Mouse (Mus musculus) neural tube, embryonic 12.5 days (tissue): ENCODE measurements around the gene Zhx3. TPM values are rescaled to one million over a fixed set of nuclear protein-coding genes. Genes with fewer than 3 reads are reported as not detected.

Experiments used
- ATAC-seq: fragments of 200-750 bp; cut with Nextera tagmentation; 2 replicates; pipeline ENCODE4 v1.8.0; 2017; ENCODE audit warnings: low read depth, mild to moderate bottlenecking, moderate TSS enrichment, moderate library complexity; ENCODE audit not compliant: low FRiP score
- H3K27ac ChIP-seq: fragments of 300-500 bp; sonication (generic); 2 replicates; pipeline ENCODE4 v1.5.1; 2016
- H3K27me3 ChIP-seq: fragments of 300-500 bp; sonication (generic); replicated peaks from 2 replicates; pipeline ENCODE4 v1.6.1; 2016; ENCODE audit warnings: mild to moderate bottlenecking
- H3K36me3 ChIP-seq: fragments of 300-500 bp; sonication (generic); 2 replicates; pipeline ENCODE4 v1.6.1; 2016; ENCODE audit warnings: mild to moderate bottlenecking
- H3K4me1 ChIP-seq: fragments of 300-500 bp; sonication (generic); 2 replicates; pipeline ENCODE4 v1.6.1; 2016
- H3K4me2 ChIP-seq: fragments of 300-500 bp; sonication (generic); replicated peaks from 2 replicates; pipeline ENCODE4 v1.6.1; 2016; ENCODE audit warnings: mild to moderate bottlenecking
- H3K4me3 ChIP-seq: fragments of 300-500 bp; sonication (generic); 2 replicates; pipeline ENCODE4 v1.5.1; 2016
- H3K9ac ChIP-seq: fragments of 300-500 bp; sonication (generic); 2 replicates; pipeline ENCODE4 v1.6.1; 2016; ENCODE audit warnings: mild to moderate bottlenecking
- H3K9me3 ChIP-seq: fragments of 300-500 bp; sonication (generic); 2 replicates; pipeline ENCODE4 v1.6.1; 2016; ENCODE audit warnings: mild to moderate bottlenecking
- WGBS: fragments of 180-500 bp; shearing (Covaris S2); methylation state at CpG from one replicate; pipeline ENCODE4 v1.1.7; 2016; 5-methylcytosine and 5-hydroxymethylcytosine counted together
- polyA plus RNA-seq: library from polyadenylated mRNA; unstranded; fragments of >200 nt; fragmentation: Nextera tagmentation; extraction: Ambion mirVana; gene quantifications from 2 replicates; pipeline ENCODE4 v1.2.1, GENCODE M21; 2016

Gene Zhx3
- polyA plus RNA-seq, 1 experiment from 2014 or later = 16.2 TPM

DNA sequence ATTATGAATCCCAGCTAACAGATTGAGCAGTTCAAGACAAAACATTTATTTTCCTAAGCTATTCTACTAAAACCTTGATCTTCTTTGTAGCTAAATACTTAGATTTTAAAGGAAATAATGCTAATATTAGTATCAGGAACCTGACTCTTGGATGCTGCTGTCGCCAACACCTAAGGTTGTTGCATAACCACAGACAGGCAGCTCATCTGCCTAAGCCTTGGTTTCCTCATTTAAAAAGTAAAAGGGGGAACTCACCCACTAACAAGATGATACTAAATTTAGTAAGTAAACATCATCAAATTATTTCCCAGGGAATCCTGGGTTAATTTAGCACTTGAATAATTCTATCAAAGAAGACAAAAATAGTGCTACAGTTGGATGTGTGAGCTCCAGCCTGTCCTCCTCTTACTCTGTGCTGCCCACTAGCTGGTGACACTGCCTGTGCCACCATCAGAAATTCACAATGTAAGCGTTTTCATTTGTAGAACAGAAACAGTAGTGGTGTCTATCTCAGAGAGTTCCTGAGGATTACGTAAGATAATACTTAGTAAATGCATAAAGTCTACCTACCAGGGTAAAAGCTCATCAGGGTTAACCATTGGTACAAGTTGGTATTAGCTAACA, 23.1 kb downstream of the Zhx3 start:
- no peak for ATAC-seq
- Histone ChIP-seq H3K27ac (no peak overlapping the region), H3K27me3 (no peaks in the 10 kb centered on the region), H3K9ac (no peak overlapping the region), H3K4me3 (no peak overlapping the region), H3K9me3 (no peaks in the 10 kb centered on the region), H3K4me2 (no peak overlapping the region), H3K36me3 (no peaks in the 10 kb centered on the region), H3K4me1 (no peaks in the 10 kb centered on the region)
- WGBS = 83% methylated on average over 3 of the region's 3 CpGs

DNA sequence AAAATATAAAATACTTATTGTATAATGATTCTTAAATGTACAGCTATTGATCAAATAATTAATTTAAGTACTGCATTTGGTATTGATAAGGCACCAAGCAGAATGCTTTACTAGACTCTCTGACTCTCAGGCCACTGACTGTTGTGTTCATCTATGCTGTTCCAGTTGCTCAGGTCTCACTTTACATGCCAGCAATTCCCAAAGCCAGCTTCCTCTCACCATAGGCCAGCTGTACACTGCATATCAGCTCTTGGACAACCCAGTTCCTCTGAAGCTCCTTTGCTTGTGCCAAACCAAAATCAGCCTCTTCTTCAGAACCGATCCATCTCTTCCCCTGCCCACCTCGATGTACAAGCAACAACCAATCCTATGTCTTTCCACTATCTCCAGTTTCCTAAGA, 24.6 kb downstream of the Zhx3 start:
- no peak overlapping the region for H3K27ac ChIP-seq
- H3K36me3 ChIP-seq = no peaks in the 10 kb centered on the region
- no peaks in the 10 kb centered on the region for H3K4me1 ChIP-seq
- no peak for ATAC-seq
- no peaks in the 10 kb centered on the region for H3K27me3 ChIP-seq
- no peaks in the 10 kb centered on the region for H3K9me3 ChIP-seq
- no peak overlapping the region for H3K9ac ChIP-seq
- H3K4me3 ChIP-seq = no peak overlapping the region
- no peak overlapping the region for H3K4me2 ChIP-seq
- 90% methylated on average over 2 of the region's 2 CpGs for WGBS

DNA sequence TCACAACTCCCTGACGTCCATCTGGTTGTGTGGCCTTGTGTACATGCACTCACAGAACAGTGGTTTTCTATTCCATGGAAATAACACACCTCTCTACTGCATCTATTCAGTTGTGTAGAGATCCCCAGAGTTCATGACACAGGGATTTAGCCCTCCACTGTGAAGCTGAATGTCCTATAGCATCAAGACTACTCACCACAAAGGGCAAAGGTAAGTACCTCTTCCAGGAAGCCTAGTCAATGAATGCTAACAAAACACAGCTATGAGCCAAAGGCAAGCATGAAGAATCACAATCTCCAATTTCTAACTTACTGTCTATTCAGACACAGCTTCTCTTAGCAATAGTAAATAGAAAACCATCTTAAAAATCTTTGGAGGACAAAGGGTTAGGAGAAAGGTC, 25.1 kb downstream of the Zhx3 start:
- H3K36me3 ChIP-seq = no peaks in the 10 kb centered on the region
- H3K4me3 ChIP-seq = no peak overlapping the region
- H3K4me1 ChIP-seq = no peaks in the 10 kb centered on the region
- WGBS = 74% methylated on average over 1 of the region's 1 CpGs
- H3K27me3 ChIP-seq = no peaks in the 10 kb centered on the region
- no peaks in the 10 kb centered on the region for H3K9me3 ChIP-seq
- no peak overlapping the region for H3K27ac ChIP-seq
- no peak overlapping the region for H3K9ac ChIP-seq
- no peak overlapping the region for H3K4me2 ChIP-seq
- ATAC-seq = no peak

DNA sequence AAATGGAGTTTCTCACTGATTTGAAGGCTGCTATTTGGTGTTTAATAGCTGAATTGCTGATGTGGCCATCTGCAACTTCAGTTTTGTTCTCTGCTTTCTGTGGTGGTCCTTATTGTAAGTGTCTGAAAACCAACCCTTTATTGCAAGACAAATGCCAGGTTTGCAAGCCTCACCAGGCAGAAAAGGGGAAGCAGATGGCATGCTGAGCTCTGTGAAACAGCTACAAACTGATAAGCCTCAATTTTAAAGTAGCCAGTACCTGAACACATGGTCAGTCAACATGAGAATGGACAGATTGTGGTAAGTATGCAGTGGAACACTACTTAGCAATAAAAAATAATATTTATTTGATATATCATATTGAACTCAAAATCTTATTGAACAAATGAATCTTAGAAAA, 32.0 kb downstream of the Zhx3 start:
- no peak for ATAC-seq
- Histone ChIP-seq H3K4me1 (no peaks in the 10 kb centered on the region), H3K27me3 (no peaks in the 10 kb centered on the region), H3K9me3 (no peaks in the 10 kb centered on the region), H3K4me3 (no peak overlapping the region), H3K27ac (no peak overlapping the region), H3K36me3 (no peaks in the 10 kb centered on the region), H3K4me2 (no peak overlapping the region), H3K9ac (no peak overlapping the region)

DNA sequence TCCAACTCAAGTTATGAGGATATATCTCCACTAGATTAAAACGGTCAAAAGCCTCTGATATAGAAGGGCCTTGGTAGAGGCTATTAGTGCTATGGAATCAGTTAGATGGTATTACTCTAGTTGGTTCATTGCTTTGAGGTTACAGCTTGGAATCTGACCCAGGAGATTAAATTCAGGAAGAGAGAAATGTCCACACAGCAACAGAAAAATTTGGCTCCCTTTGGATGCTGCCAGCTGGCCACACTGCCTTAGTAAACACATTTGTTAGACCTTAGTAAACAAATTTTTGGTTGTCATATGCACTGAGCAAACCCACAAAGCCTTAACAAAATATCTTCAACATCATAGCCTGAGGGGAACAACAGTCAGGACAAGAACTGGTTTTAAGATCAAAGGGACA, 62.0 kb downstream of the Zhx3 start:
- Histone ChIP-seq H3K4me2 (no peak overlapping the region), H3K4me1 (no peaks in the 10 kb centered on the region), H3K9me3 (no peaks in the 10 kb centered on the region), H3K4me3 (no peak overlapping the region), H3K9ac (no peak overlapping the region), H3K27me3 (no peaks in the 10 kb centered on the region), H3K36me3 (peaks cover 4% of the 10 kb centered on the region), H3K27ac (no peak overlapping the region)
- no peak for ATAC-seq
- 81% methylated on average over 1 of the region's 1 CpGs for WGBS

DNA sequence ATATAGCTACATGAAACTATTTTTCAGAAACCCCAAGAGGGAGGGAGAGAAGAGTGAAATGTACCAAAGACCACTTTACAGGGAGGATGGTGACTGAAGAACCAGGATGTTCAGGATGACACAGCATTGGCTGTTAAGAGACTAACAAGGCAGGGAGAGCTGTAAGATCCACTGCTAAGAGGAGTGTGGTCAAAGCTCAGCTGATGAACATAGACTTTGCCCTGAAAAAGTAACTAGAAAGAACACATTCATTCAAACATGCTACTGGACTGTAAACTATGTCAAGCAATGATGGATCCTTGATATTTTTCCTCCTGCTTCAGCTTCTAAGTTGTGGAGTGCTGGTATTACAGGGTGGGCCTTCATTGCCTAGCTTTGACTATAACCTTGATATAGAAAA, 62.4 kb downstream of the Zhx3 start:
- Histone ChIP-seq H3K27me3 (no peaks in the 10 kb centered on the region), H3K4me3 (no peak overlapping the region), H3K9me3 (no peaks in the 10 kb centered on the region), H3K4me1 (no peaks in the 10 kb centered on the region), H3K27ac (no peak overlapping the region), H3K9ac (no peak overlapping the region), H3K36me3 (peaks cover 3% of the 10 kb centered on the region), H3K4me2 (no peak overlapping the region)
- ATAC-seq = no peak

DNA sequence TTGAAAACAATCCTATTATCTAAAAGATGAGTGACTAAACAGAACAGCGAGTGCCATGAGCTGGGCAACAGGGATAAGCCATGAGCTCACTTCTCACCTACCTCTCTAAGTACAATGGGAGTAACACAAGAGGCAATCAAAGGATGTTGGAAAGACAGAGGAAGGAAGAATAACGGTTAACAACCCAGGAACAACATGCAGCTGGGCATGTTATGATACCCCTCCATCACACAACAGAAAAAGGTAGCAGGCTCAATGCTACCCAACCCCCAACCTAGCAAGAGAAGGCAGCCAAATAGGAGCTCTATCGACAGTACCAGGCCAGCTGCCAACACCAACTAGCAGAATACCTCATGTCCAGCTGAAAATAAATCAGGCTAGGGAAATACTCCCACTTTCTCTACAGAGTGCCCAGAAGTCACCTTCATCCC, 66.7 kb downstream of the Zhx3 start:
- no peak for ATAC-seq
- H3K4me3 ChIP-seq = no peak overlapping the region
- no peak overlapping the region for H3K27ac ChIP-seq
- H3K4me1 ChIP-seq = 0 out of 2 replicates have a peak, but pooled peaks cover 5% of the 10 kb centered on the region
- no peaks in the 10 kb centered on the region for H3K9me3 ChIP-seq
- no peak overlapping the region for H3K9ac ChIP-seq
- H3K36me3 ChIP-seq = no peaks in the 10 kb centered on the region
- H3K27me3 ChIP-seq = no peaks in the 10 kb centered on the region
- 28% methylated on average over 3 of the region's 3 CpGs for WGBS
- no peak overlapping the region for H3K4me2 ChIP-seq

DNA sequence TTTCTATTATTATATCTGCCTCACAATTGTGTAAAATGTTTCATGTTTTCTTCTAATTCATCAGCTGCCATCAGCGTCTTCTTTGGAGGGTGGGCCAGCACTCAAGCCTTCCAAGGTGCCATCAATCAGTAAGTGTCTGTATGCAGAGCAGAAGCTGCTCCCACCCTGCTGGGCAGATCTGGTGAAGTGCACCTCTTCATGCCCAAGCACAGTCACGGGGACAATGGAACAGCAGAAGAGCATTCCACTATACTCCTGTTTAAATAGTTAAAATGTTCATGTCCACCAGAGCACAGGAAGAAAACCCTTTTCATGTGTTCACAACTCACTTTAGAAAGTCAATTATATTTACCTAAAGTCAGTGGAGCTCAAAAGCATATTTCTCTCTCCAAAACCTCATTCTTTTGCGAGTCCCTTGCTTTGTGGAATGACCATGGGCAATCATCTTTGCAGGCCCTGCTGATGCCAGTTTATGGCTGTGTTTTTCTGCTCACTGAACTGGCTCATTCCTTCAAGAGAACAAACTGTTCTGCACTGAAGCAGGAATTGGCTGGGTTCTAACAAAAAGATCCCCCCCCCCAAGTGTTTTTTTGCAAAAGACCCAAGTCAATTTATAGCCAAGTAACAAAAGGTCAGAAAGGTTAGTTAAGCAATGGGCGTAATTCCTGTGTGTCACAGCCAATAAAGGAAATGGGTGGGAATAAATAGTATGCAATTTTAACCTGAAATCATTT, 67.8 kb downstream of the Zhx3 start:
- no peaks in the 10 kb centered on the region for H3K27me3 ChIP-seq
- H3K4me2 ChIP-seq = no peak overlapping the region
- H3K4me1 ChIP-seq = 0 out of 2 replicates have a peak, but pooled peaks cover 5% of the 10 kb centered on the region
- WGBS = 10% methylated on average over 4 of the region's 4 CpGs
- no peaks in the 10 kb centered on the region for H3K36me3 ChIP-seq
- H3K9me3 ChIP-seq = no peaks in the 10 kb centered on the region
- H3K4me3 ChIP-seq = no peak overlapping the region
- no peak overlapping the region for H3K27ac ChIP-seq
- no peak for ATAC-seq
- H3K9ac ChIP-seq = no peak overlapping the region

DNA sequence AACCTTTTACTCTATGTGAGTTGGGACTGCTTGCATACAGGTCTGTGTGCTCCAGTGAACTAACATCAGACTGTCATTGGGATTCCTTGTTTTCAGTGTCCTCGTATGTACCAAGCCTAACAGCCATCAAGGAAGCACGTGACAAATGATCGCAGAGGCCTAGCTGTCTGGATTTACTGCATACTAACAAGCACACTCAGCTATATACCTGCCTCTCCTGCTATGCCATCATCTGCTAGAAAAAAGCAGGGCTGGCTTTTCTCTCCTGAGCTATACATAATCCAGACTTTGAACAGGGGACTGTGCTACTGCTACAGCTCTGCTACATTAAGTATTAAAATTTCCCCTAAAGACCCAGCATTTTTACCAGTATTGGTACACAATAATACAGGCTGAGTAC, 70.5 kb downstream of the Zhx3 start:
- no peak for ATAC-seq
- H3K9ac ChIP-seq = no peak overlapping the region
- WGBS = 77% methylated on average over 3 of the region's 3 CpGs
- H3K9me3 ChIP-seq = no peaks in the 10 kb centered on the region
- no peak overlapping the region for H3K4me3 ChIP-seq
- H3K27me3 ChIP-seq = no peaks in the 10 kb centered on the region
- no peak overlapping the region for H3K27ac ChIP-seq
- 0 out of 2 replicates have a peak, but pooled peaks cover 5% of the 10 kb centered on the region for H3K4me1 ChIP-seq
- H3K4me2 ChIP-seq = no peak overlapping the region
- H3K36me3 ChIP-seq = no peaks in the 10 kb centered on the region

DNA sequence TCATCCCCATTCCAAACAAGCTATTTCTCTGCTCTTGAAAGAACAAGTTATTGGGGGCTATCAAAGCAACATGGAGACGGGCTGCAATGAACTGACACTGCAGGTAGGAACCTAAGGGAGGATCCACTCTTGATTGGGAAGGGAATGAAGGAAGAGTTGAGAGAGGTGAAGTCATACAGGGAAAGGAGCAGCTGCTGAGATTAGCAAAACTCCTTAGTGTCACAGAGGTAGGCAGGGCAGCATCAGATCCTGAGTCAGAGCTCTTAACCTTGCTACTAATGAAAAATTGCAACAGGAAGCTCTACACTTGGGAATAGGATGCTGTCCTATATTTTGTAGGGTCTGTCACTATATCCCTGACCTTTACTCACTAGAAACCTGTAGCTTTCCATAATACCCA, 71.8 kb downstream of the Zhx3 start:
- ATAC-seq = no peak
- 83% methylated on average over 1 of the region's 1 CpGs for WGBS

DNA sequence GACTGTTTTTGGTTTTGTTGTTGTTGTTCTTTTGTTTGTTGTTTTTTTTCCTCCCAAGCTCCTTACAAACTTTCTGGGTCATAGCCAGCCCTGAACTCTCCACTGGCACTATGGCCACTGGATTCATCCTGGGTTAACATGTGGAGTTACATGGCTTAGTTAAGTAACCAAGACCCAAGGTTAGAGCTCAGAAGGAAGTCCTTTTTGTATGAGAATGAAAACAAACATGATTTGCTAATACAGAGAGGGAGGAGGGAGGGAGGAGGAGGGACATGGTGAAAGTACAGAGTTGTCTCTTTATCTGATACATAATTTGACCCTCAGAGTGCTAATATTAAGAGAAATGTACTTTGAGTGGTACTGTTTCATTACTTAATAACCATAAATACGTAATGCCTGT, 74.6 kb downstream of the Zhx3 start:
- H3K27me3 ChIP-seq = no peaks in the 10 kb centered on the region
- H3K9ac ChIP-seq = no peak overlapping the region
- H3K27ac ChIP-seq = no peak overlapping the region
- no peaks in the 10 kb centered on the region for H3K9me3 ChIP-seq
- no peak overlapping the region for H3K4me3 ChIP-seq
- 93% methylated on average over 1 of the region's 1 CpGs for WGBS
- H3K4me2 ChIP-seq = no peak overlapping the region
- no peak for ATAC-seq
- H3K36me3 ChIP-seq = no peaks in the 10 kb centered on the region
- no peaks in the 10 kb centered on the region for H3K4me1 ChIP-seq

More for the DNA sequence above, 71.8 kb downstream of the Zhx3 start:
- Histone ChIP-seq H3K9me3 (no peaks in the 10 kb centered on the region), H3K4me2 (no peak overlapping the region), H3K9ac (no peak overlapping the region), H3K4me1 (0 out of 2 replicates have a peak, but pooled peaks cover 5% of the 10 kb centered on the region), H3K27ac (no peak overlapping the region), H3K27me3 (no peaks in the 10 kb centered on the region), H3K4me3 (no peak overlapping the region), H3K36me3 (no peaks in the 10 kb centered on the region)

DNA sequence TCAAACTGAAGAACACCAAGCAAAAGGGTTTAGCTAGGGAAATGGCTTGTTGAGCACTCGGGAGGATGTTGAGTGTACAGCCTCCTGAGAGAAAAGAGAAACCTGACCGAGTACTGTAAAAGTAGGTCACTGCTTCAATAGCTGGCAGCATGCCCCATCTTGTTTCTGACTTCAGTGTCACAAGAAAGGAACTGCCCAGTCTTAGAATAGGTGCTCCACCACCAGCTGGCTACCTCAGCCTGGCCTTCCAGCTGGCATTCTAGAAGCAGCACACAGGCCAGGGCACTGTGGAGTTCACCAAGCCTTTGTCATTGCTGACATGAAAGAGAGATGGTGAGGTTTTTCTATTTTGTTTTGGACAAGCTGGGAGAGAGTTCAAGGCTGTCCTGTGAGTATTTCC, 75.8 kb downstream of the Zhx3 start:
- Histone ChIP-seq H3K4me2 (no peak overlapping the region), H3K9ac (no peak overlapping the region), H3K27ac (no peak overlapping the region), H3K4me1 (no peaks in the 10 kb centered on the region), H3K4me3 (no peak overlapping the region), H3K36me3 (no peaks in the 10 kb centered on the region), H3K27me3 (no peaks in the 10 kb centered on the region), H3K9me3 (no peaks in the 10 kb centered on the region)
- 76% methylated on average over 2 of the region's 2 CpGs for WGBS
- no peak for ATAC-seq

DNA sequence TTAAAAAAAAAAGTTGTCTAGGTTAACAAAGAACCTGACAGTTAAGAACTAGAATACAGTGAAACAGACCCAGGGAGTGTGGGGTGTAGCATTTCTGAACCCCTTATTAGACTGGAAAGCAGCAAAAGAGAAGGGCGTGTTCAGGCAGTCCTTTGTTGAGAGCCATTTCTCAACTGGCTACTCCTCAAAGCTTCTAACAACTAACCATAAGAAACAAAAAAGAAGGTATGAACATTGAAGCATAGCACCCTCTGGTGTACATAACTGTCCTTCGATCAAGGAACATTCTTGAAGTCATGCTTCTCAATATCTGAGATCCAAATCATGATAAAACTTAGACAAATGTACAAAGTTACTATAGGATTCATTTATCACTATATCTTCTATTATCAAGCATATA, 79.7 kb downstream of the Zhx3 start:
- Histone ChIP-seq H3K4me3 (no peak overlapping the region), H3K36me3 (no peaks in the 10 kb centered on the region), H3K27me3 (no peaks in the 10 kb centered on the region), H3K4me1 (no peaks in the 10 kb centered on the region), H3K9ac (no peak overlapping the region), H3K27ac (no peak overlapping the region), H3K9me3 (no peaks in the 10 kb centered on the region), H3K4me2 (no peak overlapping the region)
- ATAC-seq = no peak
- 77% methylated on average over 2 of the region's 2 CpGs for WGBS
